ENCODE assay signal across 8 mouse cellular contexts in the genomic region with DNA sequence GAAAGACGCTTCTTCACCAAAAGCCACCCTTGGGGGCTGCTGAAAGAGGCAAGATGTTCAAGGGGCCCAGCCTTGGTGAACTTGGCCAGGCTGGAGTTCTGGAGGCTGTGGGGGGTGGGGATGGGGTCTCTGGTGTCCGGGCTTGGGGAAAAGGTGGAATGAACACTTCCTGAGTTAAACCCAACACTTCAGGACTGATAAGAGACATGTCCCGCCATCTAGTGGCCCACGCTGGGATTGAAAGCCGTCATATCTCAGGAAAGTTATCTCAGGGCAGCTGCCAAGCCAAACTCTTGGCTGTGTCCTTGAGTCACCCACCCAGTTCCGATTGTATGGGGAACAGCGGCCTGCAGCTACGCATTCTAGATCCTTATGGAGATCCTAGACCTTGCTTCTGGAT. TPM values are rescaled to one million over a fixed set of nuclear protein-coding genes. Genes with fewer than 3 reads are reported as not detected.
DNase-seq lines count a peak whose midpoint lies in the region; ATAC-seq and TF ChIP-seq lines count a peak whose summit lies in the region.

No protein-coding gene starts in this region.

- H3K9me3 ChIP-seq in heart, embryonic 10.5 days, result no peaks in the 10 kb centered on the region
- no peaks in the 10 kb centered on the region for H3K9me3 ChIP-seq in kidney, postnatal 0 days (replicated peaks; ENCODE audit: low read length)
- H3K9me3 ChIP-seq in stomach, embryonic 16.5 days (replicated peaks; ENCODE audit: control insufficient read depth, low read length), result no peaks in the 10 kb centered on the region

- H3K4me3 ChIP-seq in heart, embryonic 10.5 days, result no peak overlapping the region
- no peak overlapping the region for H3K4me3 ChIP-seq in kidney, postnatal 0 days (replicated peaks; ENCODE audit: low read depth, low read length)
- H3K4me3 ChIP-seq in liver, adult 2 months (ENCODE audit: insufficient read depth, low read depth, low read length), result peak overlapping the region; percentile 25; the same call in 1 of the 2 replicates
- no peak overlapping the region for H3K4me3 ChIP-seq in stomach, embryonic 16.5 days (replicated peaks; ENCODE audit: low read length)

- peak; percentile 32 to 55 for DNase-seq in B cell, adult 2 months
- DNase-seq in brain, embryonic 14.5 days (ENCODE audit: low read depth), result peak; percentile 81
- peak; percentile 80 for DNase-seq in heart, embryonic 10.5 days (ENCODE audit: low spot score)
- DNase-seq in kidney, postnatal 0 days (ENCODE audit: low spot score), result peak; percentile 92
- DNase-seq in liver, adult 2 months (ENCODE audit: extremely low read depth, low read depth, low spot score), result peak; percentile 72

- TF ChIP-seq POLR2A in brain, embryonic 14.5 days (IDR thresholded peaks at IDR 0.05; ENCODE audit: borderline replicate concordance, extremely low read depth, insufficient read depth, insufficient read length, poor library complexity, severe bottlenecking), result no peak
- TF ChIP-seq POLR2A in liver, adult 2 months (IDR thresholded peaks at IDR 0.05; ENCODE audit: extremely low read depth, insufficient read depth, low read length), result no peak

- no peaks in the 10 kb centered on the region for H3K79me2 ChIP-seq in liver, adult 2 months (ENCODE audit: control insufficient read depth, insufficient read depth, low read length)

- WGBS in heart, embryonic 10.5 days, result 11% methylated on average over 8 of the region's 8 CpGs
- WGBS in kidney, postnatal 0 days, result 12% methylated on average over 8 of the region's 8 CpGs
- 1% methylated on average over 8 of the region's 8 CpGs for WGBS in liver, adult 2 months
- 11% methylated on average over 8 of the region's 8 CpGs for WGBS in stomach, embryonic 16.5 days

- no peaks in the 10 kb centered on the region for H3K36me3 ChIP-seq in heart, embryonic 10.5 days
- no peaks in the 10 kb centered on the region for H3K36me3 ChIP-seq in kidney, postnatal 0 days (ENCODE audit: insufficient read depth, low read length)
- H3K36me3 ChIP-seq in liver, adult 2 months (ENCODE audit: control insufficient read depth, insufficient read depth, low read length), result no peaks in the 10 kb centered on the region
- H3K36me3 ChIP-seq in stomach, embryonic 16.5 days (ENCODE audit: control insufficient read depth, insufficient read depth, low read length), result no peaks in the 10 kb centered on the region

- TF ChIP-seq CTCF in brain, embryonic 14.5 days (IDR thresholded peaks at IDR 0.05; ENCODE audit: borderline replicate concordance, extremely low read depth, insufficient read depth, insufficient read length), result peak; percentile 86
- TF ChIP-seq CTCF in kidney, postnatal 0 days (IDR thresholded peaks at IDR 0.05; ENCODE audit: low read depth), result peak; percentile 87
- TF ChIP-seq CTCF in liver, adult 2 months (IDR thresholded peaks at IDR 0.05; ENCODE audit: low read depth, low read length), result peak; percentile 83

- H3K9ac ChIP-seq in kidney, postnatal 0 days (ENCODE audit: low read depth, low read length), result no peak overlapping the region
- peak overlapping the region; percentile 19; the same call in 1 of the 2 replicates for H3K9ac ChIP-seq in liver, adult 2 months (ENCODE audit: low read depth, low read length)
- H3K9ac ChIP-seq in stomach, embryonic 16.5 days (ENCODE audit: low read length), result no peak overlapping the region

- peaks cover 34% of the 10 kb centered on the region for H3K4me1 ChIP-seq in heart, embryonic 10.5 days
- H3K4me1 ChIP-seq in kidney, postnatal 0 days (replicated peaks; ENCODE audit: insufficient read depth, low read length), result peaks cover 10% of the 10 kb centered on the region; the same call in 1 of the 2 replicates
- H3K4me1 ChIP-seq in liver, adult 2 months (ENCODE audit: control insufficient read depth, insufficient read depth, low read length), result peaks cover 9% of the 10 kb centered on the region
- H3K4me1 ChIP-seq in stomach, embryonic 16.5 days (ENCODE audit: control insufficient read depth, insufficient read depth, low read length), result peaks cover 26% of the 10 kb centered on the region

- 0 out of 2 replicates have a peak, but pooled peaks have one; percentile 36 for ATAC-seq in erythroblast, adult 5-6 weeks (replicated peaks; ENCODE audit: low FRiP score, poor library complexity, severe bottlenecking)
- peak; percentile 38; the same call in 1 of the 2 replicates for ATAC-seq in kidney, postnatal 0 days (replicated peaks; ENCODE audit: low FRiP score, low read depth)
- ATAC-seq in monocyte, adult 5-6 weeks (replicated peaks; ENCODE audit: insufficient number of reproducible peaks, low FRiP score, low TSS enrichment, poor library complexity, severe bottlenecking), result peak; percentile 66
- ATAC-seq in stomach, embryonic 16.5 days (ENCODE audit: insufficient read depth, low FRiP score), result peak; percentile 38

- H3K4me2 ChIP-seq in kidney, postnatal 0 days (ENCODE audit: low read length), result peak overlapping the region; percentile 32; the same call in 1 of the 2 replicates
- H3K4me2 ChIP-seq in stomach, embryonic 16.5 days (ENCODE audit: low read depth, low read length), result peak overlapping the region; percentile 44

- no peaks in the 10 kb centered on the region for H3K27me3 ChIP-seq in heart, embryonic 10.5 days (ENCODE audit: insufficient read depth, poor library complexity, severe bottlenecking)
- H3K27me3 ChIP-seq in kidney, postnatal 0 days (ENCODE audit: insufficient read depth, low read length), result no peaks in the 10 kb centered on the region
- no peaks in the 10 kb centered on the region for H3K27me3 ChIP-seq in liver, adult 2 months (ENCODE audit: control insufficient read depth, insufficient read depth, low read length)
- no peaks in the 10 kb centered on the region for H3K27me3 ChIP-seq in stomach, embryonic 16.5 days (ENCODE audit: control insufficient read depth, insufficient read depth, low read length)

- H3K27ac ChIP-seq in heart, embryonic 10.5 days, result peak overlapping the region; percentile 36; the same call in 1 of the 2 replicates
- peak overlapping the region; percentile 42; the same call in 1 of the 2 replicates for H3K27ac ChIP-seq in kidney, postnatal 0 days
- H3K27ac ChIP-seq in liver, adult 2 months (replicated peaks; ENCODE audit: insufficient read depth, low read depth, low read length), result peak overlapping the region; percentile 33
- peak overlapping the region; percentile 82 for H3K27ac ChIP-seq in stomach, embryonic 16.5 days (ENCODE audit: low read length)

RNA-seq across cellular contexts. Expression of a gene that starts 14.2 kb away (rescaled TPM):
- polyA plus RNA-seq in brain, embryonic 14.5 days (2012; rRNA removed), result 4.9 and 6.1 TPM in 2 replicates
- 4.6 and 8.1 TPM in 2 replicates for total RNA-seq in erythroblast, adult 5-6 weeks (2015; ENCODE audit: low replicate concordance)
- 1.4 and 2.9 TPM in 2 replicates for total RNA-seq in erythroblast, adult 5-6 weeks (2017; ENCODE audit: low replicate concordance)
- polyA plus RNA-seq in heart, embryonic 10.5 days (2016; fragmentation: Nextera tagmentation; extraction: Ambion mirVana), result 21.0 and 25.9 TPM in 2 replicates
- polyA plus RNA-seq in kidney, postnatal 0 days (2015; fragmentation: Nextera tagmentation; extraction: Ambion mirVana), result 53.8 and 56.8 TPM in 2 replicates
- total RNA-seq in liver, adult 2 months (2014; rRNA removed), result 4.1 and 6.8 TPM in 2 replicates
- polyA plus RNA-seq in liver, adult 2 months (2012; rRNA removed), result 4.0 and 13.3 TPM in 2 replicates
- total RNA-seq in monocyte, adult 5-6 weeks (2017), result 57.2 to 77.8 TPM (median 58.7 TPM) in 3 replicates
- 79.2 and 87.9 TPM in 2 replicates for polyA plus RNA-seq in stomach, embryonic 16.5 days (2015; fragmentation: Nextera tagmentation; extraction: Ambion mirVana)
